Mouse (Mus musculus) liver, postnatal 0 days (tissue): ENCODE measurements at regions not wholly inside any gene's neighbourhood (a gene's known extent, or its start where the extent isn't known, plus 50 kb on each side); places are given as distances from the start of the nearest gene placed in this dataset.

Experiments used
- CTCF ChIP-seq: sonication (generic); IDR thresholded peaks from 2 replicates; pipeline ENCODE4 v1.5.1; 2016; ENCODE audit warnings: antibody characterized with exemption, low read depth
- EP300 ChIP-seq: IDR thresholded peaks from 2 replicates; pipeline ENCODE4 v1.6.1; 2016; ENCODE audit warnings: antibody characterized with exemption, low read depth, mild to moderate bottlenecking

DNA sequence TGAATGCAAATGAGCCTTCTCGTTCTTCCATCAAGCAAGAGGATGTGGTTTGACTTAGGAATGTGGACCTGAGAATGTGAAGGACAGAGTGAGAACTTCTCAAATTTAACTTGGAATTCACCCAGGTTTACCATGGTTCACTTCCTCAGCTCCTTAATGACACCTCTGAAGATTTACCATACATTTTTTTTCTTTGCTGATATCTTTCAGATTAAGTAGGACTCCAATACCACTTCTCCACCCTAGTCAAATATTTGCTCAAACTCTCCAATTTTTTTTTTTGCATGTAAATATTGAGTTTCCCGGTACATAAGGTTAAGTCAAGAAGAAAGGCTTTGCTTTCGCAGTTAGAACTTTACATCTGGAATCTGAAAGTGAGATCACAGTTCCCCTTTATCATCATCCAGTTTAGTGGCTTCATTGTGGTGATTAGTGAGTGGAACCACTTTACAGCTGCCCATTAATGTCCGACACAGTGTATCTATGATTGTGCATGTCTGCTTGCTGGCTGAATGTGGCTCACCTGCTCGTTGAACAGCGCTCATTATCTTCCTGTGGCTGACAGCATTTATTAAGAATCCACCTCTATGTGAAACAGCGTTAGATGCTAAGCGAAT is 446.0 kb upstream of the Adam34 start:
- no peak for TF ChIP-seq CTCF
- TF ChIP-seq EP300 = no peak
